Mouse (Mus musculus) olfactory bulb, adult 2 months (tissue): Measurements from ENCODE around the gene Scgb1a1. TPM values are rescaled to one million over a fixed set of nuclear protein-coding genes. Genes with fewer than 3 reads are reported as not detected.

Experiments used
- H3K27ac ChIP-seq: fragments of 200-500 bp; 2 replicates; pipeline ENCODE4 v1.5.1; 2012; ENCODE audit warnings: low read depth, low read length; ENCODE audit not compliant: insufficient read depth
- H3K4me1 ChIP-seq: fragments of 200-500 bp; 2 replicates; pipeline ENCODE4 v1.6.1; 2012; ENCODE audit warnings: low read length; ENCODE audit not compliant: control insufficient read depth, insufficient read depth
- H3K4me3 ChIP-seq: fragments of 200-500 bp; 2 replicates; pipeline ENCODE4 v1.5.1; 2012; ENCODE audit warnings: mild to moderate bottlenecking, low read depth, low read length, moderate library complexity; ENCODE audit not compliant: insufficient read depth
- CTCF ChIP-seq: fragments of 200-500 bp; IDR thresholded peaks from 2 replicates; pipeline ENCODE4 v1.5.1; 2012; ENCODE audit warnings: low read depth, mild to moderate bottlenecking, low read length, moderate library complexity; ENCODE audit not compliant: insufficient read depth
- POLR2A ChIP-seq: fragments of 200-500 bp; IDR thresholded peaks from 2 replicates; pipeline ENCODE4 v1.6.1; 2012; ENCODE audit warnings: mild to moderate bottlenecking, low read depth, low read length, moderate library complexity; ENCODE audit not compliant: insufficient read depth
- WGBS: fragments of 180-500 bp; shearing (Covaris S2); methylation state at CpG from one replicate; pipeline ENCODE4 v1.1.7; 2018; 5-methylcytosine and 5-hydroxymethylcytosine counted together
- polyA plus RNA-seq: library from polyadenylated mRNA; stranded (reverse); fragments of >200 nt; gene quantifications from 2 replicates; pipeline ENCODE4 v1.2.4, GENCODE M21; 2012; ENCODE audit warnings: low replicate concordance; ENCODE audit not compliant: missing spikeins, insufficient read depth, insufficient read length

Gene Scgb1a1
- polyA plus RNA-seq, 1 experiment: not detected

GRCm38 (mm10) chr19:9119655-9120425, 32.1 kb upstream of the Scgb1a1 start:
- no peak overlapping the region for H3K27ac ChIP-seq
- no peaks in the 10 kb centered on the region; the same call in 1 of the 2 replicates for H3K4me1 ChIP-seq
- no peak overlapping the region for H3K4me3 ChIP-seq
- TF ChIP-seq POLR2A (no peak), CTCF (no peak)
- WGBS: 69% methylated on average over 3 of the region's 3 CpGs

- TF ChIP-seq CTCF: no peak
- TF ChIP-seq POLR2A: no peak
- H3K4me3 ChIP-seq: no peak overlapping the region
- 53% methylated on average over 5 of the region's 5 CpGs for WGBS
- no peak overlapping the region for H3K27ac ChIP-seq
- no peaks in the 10 kb centered on the region; the same call in 1 of the 2 replicates for H3K4me1 ChIP-seq
These were observed 29.5 kb upstream of the Scgb1a1 start for GRCm38 (mm10) chr19:9117275-9117674.

GRCm38 (mm10) chr19:9116268-9116667, 28.5 kb upstream of the Scgb1a1 start:
- Histone ChIP-seq H3K4me3 (no peak overlapping the region), H3K4me1 (no peaks in the 10 kb centered on the region; the same call in 1 of the 2 replicates), H3K27ac (no peak overlapping the region)
- WGBS: 86% methylated on average over 4 of the region's 4 CpGs
- TF ChIP-seq CTCF (no peak), POLR2A (no peak)

- TF ChIP-seq CTCF (no peak), POLR2A (no peak)
- 75% methylated on average over 8 of the region's 8 CpGs for WGBS
- no peak overlapping the region for H3K27ac ChIP-seq
These were observed 24.3 kb upstream of the Scgb1a1 start for GRCm38 (mm10) chr19:9112043-9112442.

GRCm38 (mm10) chr19:9110182-9110869, 22.6 kb upstream of the Scgb1a1 start:
- no peaks in the 10 kb centered on the region for H3K4me1 ChIP-seq
- no peak overlapping the region for H3K4me3 ChIP-seq
- H3K27ac ChIP-seq: no peak overlapping the region
- TF ChIP-seq POLR2A: no peak
- TF ChIP-seq CTCF: no peak
- 61% methylated on average over 4 of the region's 4 CpGs for WGBS

More at GRCm38 (mm10) chr19:9112043-9112442, 24.3 kb upstream of the Scgb1a1 start:
- no peaks in the 10 kb centered on the region for H3K4me1 ChIP-seq
- no peak overlapping the region for H3K4me3 ChIP-seq

- no peak overlapping the region for H3K27ac ChIP-seq
- H3K4me1 ChIP-seq: no peaks in the 10 kb centered on the region
- no peak for TF ChIP-seq CTCF
- no peak for TF ChIP-seq POLR2A
- 89% methylated on average over 1 of the region's 1 CpGs for WGBS
- no peak overlapping the region for H3K4me3 ChIP-seq
These were observed 20.8 kb upstream of the Scgb1a1 start for GRCm38 (mm10) chr19:9108536-9108935.

GRCm38 (mm10) chr19:9107379-9107755, 19.6 kb upstream of the Scgb1a1 start:
- H3K4me1 ChIP-seq: no peaks in the 10 kb centered on the region
- WGBS: 59% methylated on average over 1 of the region's 1 CpGs
- H3K27ac ChIP-seq: no peak overlapping the region
- no peak overlapping the region for H3K4me3 ChIP-seq
- no peak for TF ChIP-seq POLR2A
- TF ChIP-seq CTCF: no peak

GRCm38 (mm10) chr19:9106751-9107378, 19.1 kb upstream of the Scgb1a1 start:
- TF ChIP-seq CTCF (no peak), POLR2A (no peak)
- no peaks in the 10 kb centered on the region for H3K4me1 ChIP-seq
- 64% methylated on average over 4 of the region's 4 CpGs for WGBS
- no peak overlapping the region for H3K4me3 ChIP-seq
- no peak overlapping the region for H3K27ac ChIP-seq

- Histone ChIP-seq H3K4me3 (no peak overlapping the region), H3K27ac (no peak overlapping the region), H3K4me1 (no peaks in the 10 kb centered on the region)
- TF ChIP-seq POLR2A (no peak), CTCF (no peak)
- 84% methylated on average over 5 of the region's 5 CpGs for WGBS
These were observed 18.3 kb upstream of the Scgb1a1 start for GRCm38 (mm10) chr19:9106096-9106495.
